Mouse (Mus musculus) hindbrain, embryonic 14.5 days (tissue): ENCODE data around the gene Fbxw10. TPM values are rescaled to one million over a fixed set of nuclear protein-coding genes. Genes with fewer than 3 reads are reported as not detected.
A peak's percentile ranks its signal among the peaks of the same experiment; 100 is the strongest.

Experiments
- ATAC-seq: fragments of 200-750 bp; cut with Nextera tagmentation; 2 replicates; pipeline ENCODE4 v1.8.0; 2017; ENCODE audit warnings: moderate number of reproducible peaks, mild to moderate bottlenecking, moderate TSS enrichment, moderate library complexity; ENCODE audit not compliant: low FRiP score
- DNase-seq: peaks from one replicate; pipeline ENCODE4 v3.0.0-alpha.2; 2015; ENCODE audit warnings: low spot score
- H3K27ac ChIP-seq: fragments of 300-500 bp; sonication (generic); 2 replicates; pipeline ENCODE4 v1.5.1; 2014; ENCODE audit warnings: mild to moderate bottlenecking, moderate library complexity
- H3K27me3 ChIP-seq: fragments of 300-500 bp; sonication (generic); 2 replicates; pipeline ENCODE4 v1.6.1; 2014; ENCODE audit warnings: mild to moderate bottlenecking, low read length, mixed read lengths; ENCODE audit not compliant: control insufficient read depth, insufficient read depth
- H3K36me3 ChIP-seq: fragments of 300-500 bp; sonication (generic); replicated peaks from 2 replicates; pipeline ENCODE4 v1.6.1; 2014; ENCODE audit not compliant: control insufficient read depth, insufficient read depth
- H3K4me1 ChIP-seq: fragments of 300-500 bp; sonication (generic); replicated peaks from 2 replicates; pipeline ENCODE4 v1.6.1; 2014; ENCODE audit warnings: antibody characterized with exemption, low read length, mixed read lengths; ENCODE audit not compliant: control insufficient read depth, insufficient read depth
- H3K4me2 ChIP-seq: fragments of 300-500 bp; sonication (generic); replicated peaks from 2 replicates; pipeline ENCODE4 v1.6.1; 2014; ENCODE audit warnings: mild to moderate bottlenecking, moderate library complexity
- H3K4me3 ChIP-seq: fragments of 300-500 bp; sonication (generic); replicated peaks from 2 replicates; pipeline ENCODE4 v1.5.1; 2014; ENCODE audit warnings: mild to moderate bottlenecking, low read length
- H3K9ac ChIP-seq: fragments of 300-500 bp; sonication (generic); 2 replicates; pipeline ENCODE4 v1.6.1; 2014
- H3K9me3 ChIP-seq: fragments of 300-500 bp; sonication (generic); 2 replicates; pipeline ENCODE4 v1.6.1; 2016; ENCODE audit warnings: low read length; ENCODE audit not compliant: control insufficient read depth
- WGBS: fragments of 180-500 bp; shearing (Covaris S2); extraction: QIAGEN DNeasy Blood & Tissue Kit; methylation state at CpG from one replicate; pipeline ENCODE4 v1.1.7; 2014; 5-methylcytosine and 5-hydroxymethylcytosine counted together
- polyA plus RNA-seq: library from polyadenylated mRNA; unstranded; fragments of >200 nt; fragmentation: Nextera tagmentation; extraction: Ambion mirVana; gene quantifications from 2 replicates; pipeline ENCODE4 v1.2.1, GENCODE M21; 2014

The Fbxw10 gene
- polyA plus RNA-seq, 1 experiment from 2014 or later: 0.25 TPM

- Histone ChIP-seq H3K4me2 (no peak overlapping the region), H3K27me3 (no peaks in the 10 kb centered on the region), H3K36me3 (no peaks in the 10 kb centered on the region), H3K9me3 (no peaks in the 10 kb centered on the region), H3K4me1 (no peaks in the 10 kb centered on the region), H3K9ac (no peak overlapping the region), H3K4me3 (no peak overlapping the region), H3K27ac (no peak overlapping the region)
- WGBS: 80% methylated on average over 4 of the region's 4 CpGs
- DNase-seq (no peak), ATAC-seq (no peak)
Measured at GRCm38 (mm10) chr11:62865562-62865961, 18.7 kb downstream of the Fbxw10 start.

- no peak overlapping the region for H3K9ac ChIP-seq
- no peaks in the 10 kb centered on the region for H3K4me1 ChIP-seq
- DNase-seq (no peak), ATAC-seq (no peak)
- no peaks in the 10 kb centered on the region for H3K36me3 ChIP-seq
- no peaks in the 10 kb centered on the region for H3K9me3 ChIP-seq
- 89% methylated on average over 7 of the region's 7 CpGs for WGBS
- H3K4me3 ChIP-seq: no peak overlapping the region
- H3K4me2 ChIP-seq: no peak overlapping the region
- no peak overlapping the region for H3K27ac ChIP-seq
- H3K27me3 ChIP-seq: no peaks in the 10 kb centered on the region
Measured at GRCm38 (mm10) chr11:62866685-62867084, 19.8 kb downstream of the Fbxw10 start.

GRCm38 (mm10) chr11:62869201-62869600, 22.3 kb downstream of the Fbxw10 start:
- no peak for ATAC-seq
- 79% methylated on average over 5 of the region's 5 CpGs for WGBS
- H3K36me3 ChIP-seq: no peaks in the 10 kb centered on the region
- no peak overlapping the region for H3K4me2 ChIP-seq
- H3K9me3 ChIP-seq: no peaks in the 10 kb centered on the region
- no peak overlapping the region for H3K9ac ChIP-seq
- no peaks in the 10 kb centered on the region for H3K27me3 ChIP-seq
- DNase-seq: no peak
- no peak overlapping the region for H3K27ac ChIP-seq
- no peaks in the 10 kb centered on the region for H3K4me1 ChIP-seq
- H3K4me3 ChIP-seq: no peak overlapping the region

GRCm38 (mm10) chr11:62869715-62870371, 23.0 kb downstream of the Fbxw10 start:
- Histone ChIP-seq H3K36me3 (no peaks in the 10 kb centered on the region), H3K4me3 (no peak overlapping the region), H3K27ac (no peak overlapping the region), H3K27me3 (no peaks in the 10 kb centered on the region), H3K9ac (no peak overlapping the region), H3K4me1 (no peaks in the 10 kb centered on the region), H3K9me3 (no peaks in the 10 kb centered on the region), H3K4me2 (no peak overlapping the region)
- 86% methylated on average over 8 of the region's 8 CpGs for WGBS
- no peak for ATAC-seq
- DNase-seq: no peak

GRCm38 (mm10) chr11:62873479-62873878, 26.6 kb downstream of the Fbxw10 start:
- Histone ChIP-seq H3K4me3 (no peak overlapping the region), H3K27me3 (no peaks in the 10 kb centered on the region), H3K27ac (no peak overlapping the region), H3K9ac (no peak overlapping the region), H3K9me3 (no peaks in the 10 kb centered on the region), H3K36me3 (no peaks in the 10 kb centered on the region), H3K4me2 (no peak overlapping the region), H3K4me1 (no peaks in the 10 kb centered on the region)
- ATAC-seq: no peak
- no peak for DNase-seq
- 78% methylated on average over 9 of the region's 9 CpGs for WGBS

GRCm38 (mm10) chr11:62875696-62876095, 28.8 kb downstream of the Fbxw10 start:
- Histone ChIP-seq H3K9ac (no peak overlapping the region), H3K4me3 (no peak overlapping the region), H3K27ac (no peak overlapping the region), H3K27me3 (no peaks in the 10 kb centered on the region), H3K9me3 (no peaks in the 10 kb centered on the region), H3K36me3 (no peaks in the 10 kb centered on the region), H3K4me2 (no peak overlapping the region), H3K4me1 (peaks cover 7% of the 10 kb centered on the region; the same call in 1 of the 2 replicates)
- DNase-seq (no peak), ATAC-seq (no peak)
- WGBS: 78% methylated on average over 1 of the region's 1 CpGs

- WGBS: 86% methylated on average over 4 of the region's 4 CpGs
- Histone ChIP-seq H3K27ac (no peak overlapping the region), H3K27me3 (no peaks in the 10 kb centered on the region), H3K36me3 (no peaks in the 10 kb centered on the region), H3K4me3 (no peak overlapping the region), H3K4me2 (no peak overlapping the region), H3K4me1 (peaks cover 7% of the 10 kb centered on the region; the same call in 1 of the 2 replicates), H3K9me3 (no peaks in the 10 kb centered on the region), H3K9ac (no peak overlapping the region)
- DNase-seq (no peak), ATAC-seq (no peak)
Measured at GRCm38 (mm10) chr11:62876445-62876844, 29.6 kb downstream of the Fbxw10 start.

GRCm38 (mm10) chr11:62877391-62877790, 30.5 kb downstream of the Fbxw10 start:
- Histone ChIP-seq H3K27ac (no peak overlapping the region), H3K9me3 (no peaks in the 10 kb centered on the region), H3K4me1 (peaks cover 7% of the 10 kb centered on the region; the same call in 1 of the 2 replicates), H3K9ac (no peak overlapping the region), H3K36me3 (no peaks in the 10 kb centered on the region), H3K4me2 (no peak overlapping the region), H3K27me3 (no peaks in the 10 kb centered on the region), H3K4me3 (no peak overlapping the region)
- no peak for DNase-seq
- WGBS: 90% methylated on average over 1 of the region's 1 CpGs
- no peak for ATAC-seq

GRCm38 (mm10) chr11:62878728-62879127, 31.9 kb downstream of the Fbxw10 start:
- no peaks in the 10 kb centered on the region for H3K9me3 ChIP-seq
- peak overlapping the region; percentile 88 for H3K4me3 ChIP-seq
- H3K4me2 ChIP-seq: peak overlapping the region; percentile 79
- H3K36me3 ChIP-seq: peaks cover 5% of the 10 kb centered on the region
- H3K27me3 ChIP-seq: no peaks in the 10 kb centered on the region
- peaks cover 7% of the 10 kb centered on the region; the same call in 1 of the 2 replicates for H3K4me1 ChIP-seq
- H3K27ac ChIP-seq: no peak overlapping the region
- no peak for ATAC-seq
- DNase-seq: no peak
- WGBS: 30% methylated on average over 9 of the region's 9 CpGs
- H3K9ac ChIP-seq: peak overlapping the region; percentile 53; the same call in 1 of the 2 replicates
